Mouse (Mus musculus) kidney, embryonic 15.5 days (tissue): ENCODE measurements at regions not wholly inside any gene's neighbourhood (a gene's known extent, or its start where the extent isn't known, plus 50 kb on each side); places are given as distances from the start of the nearest gene placed in this dataset.

Experiments
- ATAC-seq: fragments of 200-750 bp; cut with Nextera tagmentation; replicated peaks from 2 replicates; pipeline ENCODE4 v1.8.0; 2017; ENCODE audit warnings: moderate TSS enrichment; ENCODE audit not compliant: low FRiP score
- H3K27ac ChIP-seq: fragments of 300-500 bp; sonication (generic); 2 replicates; pipeline ENCODE4 v1.5.1; 2015; ENCODE audit warnings: mild to moderate bottlenecking, inconsistent platforms
- H3K27me3 ChIP-seq: fragments of 300-500 bp; sonication (generic); 2 replicates; pipeline ENCODE4 v1.6.1; 2015; ENCODE audit warnings: inconsistent platforms
- H3K36me3 ChIP-seq: fragments of 300-500 bp; sonication (generic); 2 replicates; pipeline ENCODE4 v1.6.1; 2015; ENCODE audit warnings: inconsistent platforms
- H3K4me1 ChIP-seq: fragments of 300-500 bp; sonication (generic); 2 replicates; pipeline ENCODE4 v1.6.1; 2015; ENCODE audit warnings: inconsistent platforms
- H3K4me2 ChIP-seq: fragments of 300-500 bp; sonication (generic); 2 replicates; pipeline ENCODE4 v1.6.1; 2015; ENCODE audit warnings: moderate library complexity, mild to moderate bottlenecking, inconsistent platforms
- H3K4me3 ChIP-seq: fragments of 300-500 bp; sonication (generic); replicated peaks from 2 replicates; pipeline ENCODE4 v1.5.1; 2015; ENCODE audit warnings: mild to moderate bottlenecking, inconsistent platforms
- H3K9ac ChIP-seq: fragments of 300-500 bp; sonication (generic); 2 replicates; pipeline ENCODE4 v1.6.1; 2015; ENCODE audit warnings: mild to moderate bottlenecking, inconsistent platforms
- H3K9me3 ChIP-seq: fragments of 300-500 bp; sonication (generic); replicated peaks from 2 replicates; pipeline ENCODE4 v1.6.1; 2016; ENCODE audit warnings: inconsistent platforms
- WGBS: fragments of 180-500 bp; shearing (Covaris S2); methylation state at CpG from one replicate; pipeline ENCODE4 v1.1.7; 2015; ENCODE audit warnings: mixed read lengths; 5-methylcytosine and 5-hydroxymethylcytosine counted together

DNA sequence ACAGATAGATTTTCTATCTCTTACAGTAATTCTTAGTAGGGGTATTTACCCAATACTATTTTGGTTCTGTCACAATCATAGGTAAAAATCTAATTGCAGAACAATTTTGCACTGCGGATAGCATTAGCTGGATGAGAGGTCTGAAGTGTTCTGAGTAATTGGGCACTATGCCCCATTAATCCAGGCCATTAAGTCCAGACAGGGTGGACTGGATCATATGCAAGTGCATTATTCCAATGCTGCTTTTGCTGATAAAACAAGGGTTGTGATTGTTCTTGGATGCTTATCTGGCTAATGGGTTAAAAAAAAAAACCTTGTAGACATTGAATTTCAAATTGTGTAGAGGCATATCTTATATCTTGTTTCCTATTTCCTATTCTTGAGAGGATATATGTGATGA is 1732.6 kb upstream of the Gm6569 start:
- H3K27ac ChIP-seq, result no peak overlapping the region
- H3K9me3 ChIP-seq, result no peaks in the 10 kb centered on the region
- WGBS, result 74% methylated on average over 1 of the region's 1 CpGs
- H3K9ac ChIP-seq, result no peak overlapping the region
- ATAC-seq, result no peak
- no peak overlapping the region for H3K4me3 ChIP-seq
- H3K27me3 ChIP-seq, result no peaks in the 10 kb centered on the region
- no peak overlapping the region for H3K4me2 ChIP-seq
- H3K36me3 ChIP-seq, result no peaks in the 10 kb centered on the region
- no peaks in the 10 kb centered on the region for H3K4me1 ChIP-seq

- Histone ChIP-seq H3K27me3 (no peaks in the 10 kb centered on the region), H3K9ac (no peak overlapping the region), H3K36me3 (no peaks in the 10 kb centered on the region), H3K4me1 (no peaks in the 10 kb centered on the region), H3K9me3 (no peaks in the 10 kb centered on the region), H3K27ac (no peak overlapping the region), H3K4me2 (no peak overlapping the region), H3K4me3 (no peak overlapping the region)
- 63% methylated on average over 4 of the region's 4 CpGs for WGBS
- ATAC-seq, result no peak
Observed at GRCm38 (mm10) chr15:72105830-72106413, 1728.4 kb upstream of the Gm6569 start.

DNA sequence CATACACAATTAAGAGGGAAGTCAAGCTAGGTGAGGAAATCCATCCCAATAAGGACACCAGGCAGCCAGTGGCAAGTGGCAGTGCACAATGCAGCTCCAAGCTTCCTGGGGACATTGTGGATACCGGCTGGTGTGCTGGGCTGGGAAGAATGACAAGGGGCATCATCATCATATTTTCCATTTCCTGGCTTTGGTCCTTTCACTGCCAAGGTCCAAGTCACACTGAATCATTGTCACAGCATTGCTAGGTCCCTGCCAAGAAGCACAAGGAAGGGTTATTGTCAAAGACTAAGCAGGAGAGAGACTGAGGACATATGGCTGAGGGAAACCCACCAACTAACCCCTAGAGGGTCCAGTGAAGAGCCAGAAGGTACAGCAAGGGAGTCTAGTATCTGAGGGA is 1723.8 kb upstream of the Gm6569 start:
- WGBS, result 81% methylated on average over 1 of the region's 1 CpGs
- Histone ChIP-seq H3K36me3 (no peaks in the 10 kb centered on the region), H3K27me3 (no peaks in the 10 kb centered on the region), H3K27ac (no peak overlapping the region), H3K4me3 (no peak overlapping the region), H3K4me2 (no peak overlapping the region), H3K9me3 (no peaks in the 10 kb centered on the region), H3K4me1 (no peaks in the 10 kb centered on the region), H3K9ac (no peak overlapping the region)
- ATAC-seq, result no peak

- Histone ChIP-seq H3K4me3 (no peak overlapping the region), H3K36me3 (no peaks in the 10 kb centered on the region), H3K27me3 (no peaks in the 10 kb centered on the region), H3K4me2 (no peak overlapping the region), H3K27ac (no peak overlapping the region), H3K4me1 (no peaks in the 10 kb centered on the region), H3K9me3 (no peaks in the 10 kb centered on the region), H3K9ac (no peak overlapping the region)
- WGBS, result 75% methylated on average over 4 of the region's 4 CpGs
- no peak for ATAC-seq
Observed at GRCm38 (mm10) chr15:72116772-72117171, 1717.6 kb upstream of the Gm6569 start.

DNA sequence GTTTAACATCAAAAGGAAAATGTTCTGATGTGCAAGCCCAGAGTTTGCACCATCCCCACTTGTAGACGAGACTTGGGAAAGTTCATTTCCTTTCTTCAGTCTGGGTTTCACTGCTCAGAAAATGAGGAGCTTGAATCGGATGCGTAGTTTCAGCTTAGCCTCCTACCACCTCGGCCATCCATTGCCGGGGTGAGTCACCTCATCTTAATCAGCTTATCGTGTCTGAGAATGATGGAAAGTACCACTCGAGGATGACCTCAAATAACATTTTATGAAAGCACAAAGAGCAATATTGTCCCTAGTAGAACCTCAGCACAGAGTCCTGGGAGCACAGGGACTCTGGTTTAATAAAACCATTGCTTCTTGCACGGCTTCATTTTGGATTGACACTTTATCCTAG is 1700.1 kb upstream of the Gm6569 start:
- H3K27ac ChIP-seq, result no peak overlapping the region
- no peaks in the 10 kb centered on the region for H3K27me3 ChIP-seq
- no peak for ATAC-seq
- no peak overlapping the region for H3K4me2 ChIP-seq
- 79% methylated on average over 8 of the region's 8 CpGs for WGBS
- H3K9ac ChIP-seq, result no peak overlapping the region
- no peak overlapping the region for H3K4me3 ChIP-seq
- no peaks in the 10 kb centered on the region for H3K9me3 ChIP-seq
- H3K36me3 ChIP-seq, result no peaks in the 10 kb centered on the region
- H3K4me1 ChIP-seq, result no peaks in the 10 kb centered on the region

GRCm38 (mm10) chr15:72135992-72136617 is 1698.3 kb upstream of the Gm6569 start:
- no peak overlapping the region for H3K4me2 ChIP-seq
- H3K27me3 ChIP-seq, result no peaks in the 10 kb centered on the region
- H3K27ac ChIP-seq, result no peak overlapping the region
- no peaks in the 10 kb centered on the region for H3K9me3 ChIP-seq
- ATAC-seq, result no peak
- H3K4me3 ChIP-seq, result no peak overlapping the region
- no peak overlapping the region for H3K9ac ChIP-seq
- H3K36me3 ChIP-seq, result no peaks in the 10 kb centered on the region
- 84% methylated on average over 4 of the region's 4 CpGs for WGBS
- H3K4me1 ChIP-seq, result no peaks in the 10 kb centered on the region

DNA sequence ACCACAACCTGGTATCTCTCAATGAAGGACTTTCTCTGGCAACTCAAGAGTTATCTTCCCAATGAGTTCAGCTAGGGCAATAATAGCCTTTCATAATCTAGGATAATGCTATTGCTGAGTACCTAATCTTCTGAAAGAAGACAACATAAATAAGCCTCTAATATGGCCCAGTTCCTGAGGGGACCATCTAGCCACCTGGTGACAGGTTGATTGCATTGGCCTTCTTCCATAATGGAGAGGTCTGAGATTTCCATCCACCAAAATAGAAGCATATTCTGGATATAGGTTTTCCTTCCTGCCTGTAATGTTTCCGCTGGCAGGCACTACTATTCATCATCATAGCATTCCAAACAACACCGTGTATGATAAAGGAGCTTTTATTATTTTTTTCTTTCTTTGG is 1694.2 kb upstream of the Gm6569 start:
- no peaks in the 10 kb centered on the region for H3K27me3 ChIP-seq
- ATAC-seq, result no peak

GRCm38 (mm10) chr15:72150581-72150980 is 1683.8 kb upstream of the Gm6569 start:
- Histone ChIP-seq H3K27ac (no peak overlapping the region), H3K36me3 (no peaks in the 10 kb centered on the region), H3K4me3 (no peak overlapping the region), H3K4me1 (no peaks in the 10 kb centered on the region), H3K9ac (no peak overlapping the region), H3K9me3 (no peaks in the 10 kb centered on the region), H3K27me3 (no peaks in the 10 kb centered on the region), H3K4me2 (no peak overlapping the region)
- no peak for ATAC-seq
- 79% methylated on average over 6 of the region's 6 CpGs for WGBS

More for the DNA sequence above, 1694.2 kb upstream of the Gm6569 start:
- Histone ChIP-seq H3K4me3 (no peak overlapping the region), H3K4me2 (no peak overlapping the region), H3K27ac (no peak overlapping the region), H3K4me1 (no peaks in the 10 kb centered on the region), H3K9me3 (no peaks in the 10 kb centered on the region), H3K9ac (no peak overlapping the region), H3K36me3 (no peaks in the 10 kb centered on the region)
- 81% methylated on average over 2 of the region's 2 CpGs for WGBS

- no peaks in the 10 kb centered on the region for H3K27me3 ChIP-seq
- H3K4me2 ChIP-seq, result no peak overlapping the region
- H3K9ac ChIP-seq, result no peak overlapping the region
- no peaks in the 10 kb centered on the region for H3K9me3 ChIP-seq
- no peak overlapping the region for H3K27ac ChIP-seq
- no peaks in the 10 kb centered on the region for H3K36me3 ChIP-seq
- 71% methylated on average over 3 of the region's 3 CpGs for WGBS
- no peak for ATAC-seq
- no peaks in the 10 kb centered on the region for H3K4me1 ChIP-seq
- H3K4me3 ChIP-seq, result no peak overlapping the region
Observed at GRCm38 (mm10) chr15:72158505-72158904, 1675.9 kb upstream of the Gm6569 start.

DNA sequence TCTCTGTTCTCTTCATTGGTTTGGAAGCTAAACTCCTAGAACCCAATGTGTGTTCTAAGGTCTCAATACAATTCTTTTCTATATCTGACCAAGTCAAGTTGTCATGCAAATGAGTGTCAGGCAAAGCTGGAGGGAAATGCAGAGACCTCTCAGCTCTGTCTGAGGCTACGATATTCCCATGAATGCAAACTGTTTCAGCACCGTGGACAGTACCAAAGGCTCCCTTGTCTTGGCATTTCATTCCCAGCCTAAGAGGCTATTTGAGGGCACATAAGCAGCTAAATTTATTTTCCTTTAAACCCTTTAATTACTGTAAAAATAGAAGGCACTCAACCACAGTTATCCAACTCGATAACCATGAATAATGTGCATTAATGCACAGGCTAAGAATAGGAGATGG is 1633.5 kb upstream of the Gm6569 start:
- Histone ChIP-seq H3K9ac (no peak overlapping the region), H3K36me3 (no peaks in the 10 kb centered on the region), H3K27ac (no peak overlapping the region), H3K9me3 (no peaks in the 10 kb centered on the region), H3K4me2 (no peak overlapping the region), H3K4me3 (no peak overlapping the region), H3K27me3 (no peaks in the 10 kb centered on the region), H3K4me1 (no peaks in the 10 kb centered on the region)
- ATAC-seq, result no peak
- 28% methylated on average over 3 of the region's 3 CpGs for WGBS

- no peaks in the 10 kb centered on the region for H3K4me1 ChIP-seq
- no peaks in the 10 kb centered on the region for H3K9me3 ChIP-seq
- no peak for ATAC-seq
- no peaks in the 10 kb centered on the region for H3K27me3 ChIP-seq
- no peak overlapping the region for H3K4me3 ChIP-seq
- no peak overlapping the region for H3K4me2 ChIP-seq
- H3K36me3 ChIP-seq, result no peaks in the 10 kb centered on the region
- no peak overlapping the region for H3K9ac ChIP-seq
- H3K27ac ChIP-seq, result no peak overlapping the region
- 64% methylated on average over 1 of the region's 1 CpGs for WGBS
Observed at GRCm38 (mm10) chr15:72201791-72202190, 1632.6 kb upstream of the Gm6569 start.

DNA sequence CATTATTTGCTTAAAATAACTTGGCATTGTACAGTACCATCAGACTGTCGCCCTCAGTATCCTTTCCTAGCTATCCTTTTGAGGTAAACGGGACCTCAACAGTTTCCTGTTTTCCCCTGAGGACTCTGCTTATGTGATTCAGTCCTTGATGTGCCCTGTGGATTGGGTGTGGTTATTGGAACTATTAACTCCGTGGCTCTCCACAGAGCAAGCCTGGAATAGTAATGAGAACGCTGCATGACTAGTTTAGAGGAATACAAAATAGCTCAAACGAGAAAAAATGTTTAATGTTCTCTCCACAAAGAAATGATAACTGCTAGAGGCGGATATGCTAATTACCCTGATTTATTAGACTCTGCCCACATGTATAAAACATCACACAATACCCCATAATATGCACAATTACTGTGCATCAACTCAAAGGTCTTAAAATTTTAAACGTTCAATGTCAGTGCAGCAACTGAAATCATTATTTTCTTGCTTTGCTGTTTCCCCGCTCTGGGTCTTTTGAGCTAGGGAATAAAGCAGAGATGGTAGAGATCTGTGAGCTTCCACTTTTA is 1629.0 kb upstream of the Gm6569 start:
- Histone ChIP-seq H3K36me3 (no peaks in the 10 kb centered on the region), H3K27ac (no peak overlapping the region), H3K9ac (no peak overlapping the region), H3K9me3 (no peaks in the 10 kb centered on the region), H3K4me2 (no peak overlapping the region), H3K27me3 (no peaks in the 10 kb centered on the region), H3K4me1 (no peaks in the 10 kb centered on the region), H3K4me3 (no peak overlapping the region)
- no peak for ATAC-seq
- WGBS, result 72% methylated on average over 8 of the region's 8 CpGs

DNA sequence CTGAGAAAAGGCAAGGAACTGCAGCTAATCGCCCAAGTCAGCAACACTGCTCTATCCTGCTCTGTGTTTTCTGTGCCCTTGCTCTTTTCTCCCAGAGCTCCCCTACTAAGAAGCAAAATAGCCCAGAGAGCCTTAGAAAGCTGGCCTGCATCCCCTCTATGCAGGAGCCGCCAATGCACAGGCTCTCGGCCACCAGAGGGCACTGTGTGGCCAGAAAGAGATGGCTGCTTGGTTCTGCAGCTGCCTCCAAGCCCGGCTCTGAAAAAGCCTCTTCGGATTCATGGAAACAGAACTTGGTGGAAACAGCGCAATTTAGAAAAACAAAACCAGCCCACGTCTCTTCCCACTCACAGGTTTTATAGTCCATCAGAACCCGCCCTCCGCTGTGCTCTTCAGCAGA is 1628.4 kb upstream of the Gm6569 start:
- Histone ChIP-seq H3K9ac (no peak overlapping the region), H3K27me3 (no peaks in the 10 kb centered on the region), H3K4me2 (no peak overlapping the region), H3K4me3 (no peak overlapping the region), H3K4me1 (no peaks in the 10 kb centered on the region), H3K27ac (no peak overlapping the region), H3K36me3 (no peaks in the 10 kb centered on the region), H3K9me3 (no peaks in the 10 kb centered on the region)
- no peak for ATAC-seq
- WGBS, result 10% methylated on average over 9 of the region's 9 CpGs
